Mouse (Mus musculus) spleen, adult 2 months (tissue): ENCODE measurements around the gene Baz1b.

ENCODE experiments used
- CTCF ChIP-seq: fragments of 200-500 bp; IDR thresholded peaks from 2 replicates; pipeline ENCODE4 v1.5.1; 2011; ENCODE audit warnings: mild to moderate bottlenecking, inconsistent platforms; ENCODE audit not compliant: insufficient read depth, insufficient read length, insufficient replicate concordance; ENCODE audit errors: extremely low read depth
- POLR2A ChIP-seq: fragments of 200-500 bp; IDR thresholded peaks from 2 replicates; pipeline ENCODE4 v1.6.1; 2011; ENCODE audit warnings: low read depth, low read length, inconsistent platforms

- TF ChIP-seq CTCF, result no peak
- TF ChIP-seq POLR2A, result no peak
Observed at GRCm38 (mm10) chr5:135242136-135242535, 55.1 kb downstream of the Baz1b start.
